Mouse (Mus musculus) frontal cortex, postnatal 10 days (tissue): ENCODE results near the gene Srebf2.
A peak's percentile ranks its signal among the peaks of the same experiment; 100 is the strongest.
"Not testable (repeated sequence)": the region's sequence is repeated elsewhere in the genome, so short reads cannot be mapped to it uniquely, and the experiment has no call there.

ENCODE experiments used
- DNase-seq, 2 experiments: peaks; one replicate each; pipeline ENCODE4 v3.0.0; 2022; ENCODE audit warnings: low spot score in 2 of 2, mixed read lengths in 1 of 2

Srebf2 gene

DNA sequence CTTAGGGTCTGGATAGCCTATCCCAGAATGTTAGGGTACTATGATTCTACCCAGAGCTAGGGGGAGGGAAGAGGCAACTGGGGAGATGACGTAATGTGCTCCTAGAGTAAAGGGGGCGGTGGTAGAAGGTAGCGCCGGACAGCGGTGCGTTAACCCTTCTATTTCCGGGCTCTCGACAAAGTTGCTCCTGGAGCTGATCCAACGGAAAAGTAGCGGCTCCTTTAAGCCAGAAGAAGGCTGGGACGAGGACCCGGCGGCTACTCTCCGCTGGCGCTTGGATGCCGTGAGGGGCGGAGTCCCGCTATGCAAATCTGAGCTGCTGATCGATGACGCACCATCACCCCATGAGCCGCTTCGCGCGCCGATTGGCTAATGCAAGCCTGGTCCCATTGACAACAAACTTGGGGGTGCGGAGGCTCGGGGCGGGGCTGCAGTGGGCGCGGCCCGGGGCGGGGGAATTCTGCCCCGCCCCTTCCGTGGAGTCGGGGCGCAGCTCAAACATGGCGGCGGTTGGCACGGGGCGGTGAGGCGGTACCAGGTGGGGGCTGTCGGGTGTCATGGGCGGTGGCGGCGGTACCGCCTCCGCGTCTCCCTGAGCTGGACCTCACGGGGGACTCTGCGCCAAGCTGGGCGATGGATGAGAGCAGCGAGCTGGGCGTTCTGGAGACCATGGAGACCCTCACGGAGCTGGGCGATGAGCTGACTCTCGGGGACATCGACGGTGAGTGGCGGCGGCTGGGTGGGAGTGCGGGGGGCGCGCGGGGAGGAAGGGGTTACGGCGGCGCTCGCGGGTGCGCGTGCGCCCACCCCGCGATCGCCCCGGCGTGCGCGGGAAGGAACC is at the start of gene Srebf2:
Gene Srebf2, plus strand, starts transcription at position 412 of the 841 bp plus-strand sequence.
- peak; percentile 99 for DNase-seq

- no peak for DNase-seq
These were observed 39.9 kb upstream of the Srebf2 start for GRCm38 (mm10) chr15:82106953-82107555.

- DNase-seq: no peak
These were observed 26.4 kb upstream of the Srebf2 start for GRCm38 (mm10) chr15:82120544-82120943.

DNA sequence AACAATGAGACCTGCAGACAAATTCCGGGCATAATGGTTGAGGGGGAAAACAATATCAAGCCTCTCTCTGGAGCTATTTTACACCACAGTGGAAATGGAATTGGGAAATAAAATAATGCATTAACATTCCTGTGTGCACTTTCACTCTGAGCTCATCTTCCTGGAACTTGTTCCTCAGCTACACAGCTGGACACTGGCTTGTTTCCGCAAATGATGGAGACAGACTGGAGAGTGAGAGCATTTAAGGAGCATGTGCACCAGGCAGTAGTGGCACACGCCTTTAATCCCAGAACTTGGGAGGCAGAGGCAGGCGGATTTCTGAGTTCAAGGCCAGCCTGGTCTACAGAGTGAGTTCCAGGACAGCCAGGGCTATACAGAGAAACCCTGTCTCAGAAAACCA is 20.3 kb upstream of the Srebf2 start:
- not testable (repeated sequence) for DNase-seq

GRCm38 (mm10) chr15:82127426-82128374 is 19.3 kb upstream of the Srebf2 start, which contains the start of gene Ccdc134:
Ccdc134 (plus strand) TSS chr15:82127922.
- peak; percentile 92 to 95 for DNase-seq

DNA sequence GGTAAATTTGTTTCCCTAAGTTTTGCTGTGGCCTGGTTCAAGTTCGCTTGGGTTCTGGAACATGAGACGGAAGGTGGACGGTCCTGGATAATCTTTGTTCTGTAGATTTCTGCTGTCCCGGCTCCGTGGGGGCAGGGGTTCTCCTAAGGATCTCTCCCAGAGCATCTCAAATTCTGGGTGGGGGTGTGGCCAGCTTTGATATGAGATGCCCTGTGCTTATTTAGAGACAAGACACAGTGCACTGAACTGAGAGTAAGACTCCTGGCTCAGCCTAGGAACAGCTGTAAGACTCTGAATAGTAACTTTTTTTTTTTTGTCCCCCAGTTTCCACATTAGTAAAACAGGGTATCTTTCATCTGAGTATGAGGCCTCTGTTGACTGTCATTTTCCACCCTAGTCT is 18.6 kb upstream of the Srebf2 start:
- DNase-seq: no peak

- DNase-seq: no peak
These were observed 16.4 kb upstream of the Srebf2 start for GRCm38 (mm10) chr15:82130599-82130998.

DNA sequence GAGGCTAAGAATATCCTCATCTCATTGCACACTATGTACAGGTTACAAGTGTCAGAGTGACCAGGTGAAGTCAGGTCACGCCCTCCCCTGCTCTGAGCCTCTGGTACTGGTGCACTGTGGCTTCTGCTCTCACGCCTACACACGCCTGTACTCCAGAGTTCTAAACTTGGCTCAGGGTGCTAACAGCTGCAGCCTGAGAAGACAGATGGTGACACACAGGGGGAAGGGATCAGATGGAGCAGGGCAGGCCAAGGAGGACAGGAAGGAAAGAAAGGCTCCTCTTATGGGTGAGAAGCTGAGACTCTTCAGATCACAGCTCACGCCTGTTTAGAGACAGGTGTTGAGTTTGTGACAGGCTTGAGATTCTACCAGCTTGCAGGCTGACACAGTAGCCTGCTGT is 11.6 kb upstream of the Srebf2 start:
- peak in 1 of 2 experiments; percentile 69 for DNase-seq

DNA sequence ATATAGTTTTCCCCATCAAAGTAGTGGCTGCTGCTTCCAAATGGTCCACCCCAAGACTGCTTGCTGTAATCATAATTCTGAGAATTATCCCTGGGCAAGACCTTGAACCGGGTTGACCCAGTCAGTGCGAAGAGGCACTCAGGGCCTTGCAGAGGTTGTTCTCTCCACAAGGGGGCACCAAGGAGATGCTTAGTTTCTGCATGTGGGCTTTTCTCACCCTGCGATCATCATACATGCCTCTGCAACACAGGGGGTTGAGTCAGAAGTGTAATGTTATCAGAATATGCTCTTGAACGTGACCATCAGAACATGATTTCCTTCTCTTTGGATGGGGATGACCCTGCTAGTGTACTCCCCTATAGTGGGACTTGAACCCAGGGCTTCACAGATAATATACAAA is 8.4 kb upstream of the Srebf2 start:
- DNase-seq: no peak

GRCm38 (mm10) chr15:82139196-82139595 is 7.8 kb upstream of the Srebf2 start:
- DNase-seq: no peak

- DNase-seq: no peak
These were observed 6.6 kb upstream of the Srebf2 start for GRCm38 (mm10) chr15:82140355-82140754.

DNA sequence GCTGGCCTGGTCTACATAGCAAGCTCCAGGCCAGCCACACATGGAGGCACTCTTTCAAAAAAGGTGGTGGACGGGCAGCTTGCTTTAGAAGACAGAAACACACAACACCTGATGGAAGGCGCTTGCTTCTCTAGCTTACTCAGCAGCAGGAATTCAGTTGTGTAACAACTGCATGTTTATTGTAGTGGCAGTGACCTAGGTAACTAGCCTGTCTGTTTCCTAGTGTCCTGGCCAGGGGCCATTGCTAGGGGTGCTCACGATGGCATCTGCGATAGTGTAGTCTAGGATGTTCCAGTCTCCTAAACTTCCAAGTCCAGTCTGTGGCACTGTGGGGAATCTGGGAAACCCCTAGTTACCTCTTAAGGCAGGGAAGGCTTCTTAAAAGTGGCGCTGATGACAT is 2.8 kb upstream of the Srebf2 start:
- DNase-seq: no peak

DNA sequence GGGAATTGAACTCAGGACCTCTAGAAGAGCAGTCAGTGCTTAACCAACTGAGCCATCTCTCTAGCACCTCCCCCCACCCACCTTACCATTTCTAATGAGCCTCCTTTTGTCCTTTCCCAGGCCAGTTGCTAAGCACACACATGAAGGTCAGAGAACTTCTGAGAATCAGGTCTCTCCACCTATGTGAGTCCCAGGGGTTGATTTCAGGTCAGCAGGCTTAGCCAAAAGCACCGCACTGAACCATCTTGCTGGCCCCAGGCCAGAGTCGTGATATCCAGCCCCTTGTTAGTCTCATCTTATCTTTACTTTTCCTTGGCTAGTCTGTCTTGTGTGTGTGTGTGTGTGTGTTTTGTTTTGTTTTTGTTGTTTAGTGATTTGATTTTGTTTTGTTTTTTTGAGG is 1.6 kb upstream of the Srebf2 start:
- no peak for DNase-seq

DNA sequence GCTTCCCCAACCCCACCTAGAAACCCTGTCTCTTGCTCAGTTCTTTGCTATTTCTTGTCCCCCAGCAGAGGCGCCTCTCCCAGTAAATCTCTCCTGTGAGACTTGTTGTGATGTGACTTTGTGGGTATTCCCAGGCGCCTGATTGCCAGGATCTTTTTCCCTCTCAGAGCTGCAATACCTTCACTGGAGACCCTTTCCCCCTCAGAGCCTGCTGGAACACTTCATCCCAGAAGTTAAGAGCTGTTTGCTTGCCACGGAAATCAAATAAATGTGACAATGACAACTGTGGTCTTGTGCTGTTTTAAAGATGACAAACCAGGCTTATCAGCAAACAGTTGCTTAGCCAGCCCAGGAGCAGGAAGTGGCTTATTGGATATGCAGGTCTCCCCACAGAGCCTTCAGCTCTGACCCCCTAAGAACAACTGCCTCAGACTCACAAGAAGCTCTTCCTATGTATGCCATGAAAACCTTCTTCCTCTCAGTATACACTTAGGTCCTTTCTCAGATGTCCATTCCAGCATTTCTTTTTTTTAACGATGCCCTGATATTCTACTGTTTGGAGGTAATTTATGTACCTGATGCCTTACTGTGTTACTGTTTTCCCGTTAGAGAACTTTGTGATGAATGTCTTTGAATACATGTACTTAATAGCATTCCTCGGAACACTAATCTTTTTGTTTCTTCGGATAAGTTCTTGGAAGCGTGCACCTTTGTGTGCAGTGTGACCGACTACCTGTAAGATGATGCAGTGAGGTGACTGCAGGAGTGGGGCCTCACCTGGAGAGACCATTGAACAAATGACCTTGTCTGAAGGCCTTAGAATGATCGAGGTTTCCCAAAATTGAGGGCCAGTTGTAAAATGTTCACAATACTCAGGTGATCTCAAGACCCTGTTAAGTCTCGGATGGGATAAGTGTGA is 871 bp upstream of the Srebf2 start:
- DNase-seq: no peak

DNA sequence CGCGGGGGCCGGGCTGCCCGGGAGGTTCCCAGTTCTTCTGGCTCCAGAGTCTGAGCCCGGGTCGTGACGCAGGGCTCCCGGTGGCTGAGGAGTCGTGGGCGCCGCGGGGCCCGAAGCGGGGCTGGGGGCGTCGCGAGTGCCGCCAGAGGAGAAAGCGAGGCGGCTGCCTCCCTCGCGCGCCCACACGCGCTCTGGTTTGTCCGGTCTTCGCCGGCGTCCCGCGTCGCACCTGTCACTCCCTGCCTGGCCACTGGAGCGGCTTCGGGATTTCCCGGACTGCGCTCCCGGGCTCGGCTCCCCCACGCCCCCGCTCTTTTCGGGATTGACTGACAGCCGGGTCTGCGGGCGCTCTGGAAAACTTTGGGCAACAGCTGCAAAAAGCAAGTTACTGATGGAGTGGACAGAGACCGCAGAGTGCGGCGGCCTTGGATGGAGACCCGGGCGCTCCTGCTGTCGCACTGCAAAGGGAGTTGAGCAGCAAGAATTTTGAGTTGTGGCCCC is 680 bp downstream of the Srebf2 start:
- peak; percentile 57 to 70 for DNase-seq

GRCm38 (mm10) chr15:82148510-82148911 is 1.5 kb downstream of the Srebf2 start:
- no peak for DNase-seq

GRCm38 (mm10) chr15:82150042-82150441 is 3.1 kb downstream of the Srebf2 start:
- DNase-seq: no peak

DNA sequence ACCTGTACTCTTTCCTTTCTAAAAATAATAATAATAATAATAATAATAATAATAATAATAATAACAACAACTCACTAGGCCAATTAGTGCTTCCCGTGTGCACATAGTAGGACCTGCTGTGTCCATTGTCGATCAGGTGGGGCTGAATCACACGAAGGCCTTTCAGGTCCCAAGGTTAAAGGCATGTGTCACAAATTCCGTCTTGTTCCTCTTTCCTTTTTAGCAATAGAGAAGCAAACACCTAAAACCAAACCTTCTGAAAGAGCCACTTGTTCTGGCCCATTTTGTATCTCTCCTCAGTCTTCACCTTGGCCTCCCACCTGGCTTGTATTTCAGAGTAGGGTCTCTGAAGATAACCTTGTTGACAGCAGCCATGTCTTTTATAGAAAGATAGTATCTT is 4.2 kb downstream of the Srebf2 start:
- DNase-seq: no peak

DNA sequence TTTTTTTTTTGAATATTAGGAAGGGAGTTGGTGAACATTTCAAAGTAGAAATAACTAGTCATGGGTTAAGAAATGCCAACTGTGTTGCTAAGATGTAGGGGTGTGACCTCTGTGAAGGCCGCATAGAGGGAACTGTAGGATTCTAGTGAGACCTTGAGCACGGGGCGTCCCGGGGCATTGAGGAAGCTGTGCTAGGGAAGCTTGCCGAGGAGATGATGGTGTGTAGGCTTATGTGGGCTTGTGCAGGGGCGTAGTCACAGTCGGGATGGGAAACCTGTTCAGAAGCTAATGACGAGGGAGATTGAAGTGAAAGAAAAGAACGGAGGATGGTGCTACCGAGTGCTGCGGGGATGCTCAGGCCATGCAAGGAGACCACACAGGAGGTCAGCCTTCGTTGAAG is 5.0 kb downstream of the Srebf2 start:
- no peak for DNase-seq

DNA sequence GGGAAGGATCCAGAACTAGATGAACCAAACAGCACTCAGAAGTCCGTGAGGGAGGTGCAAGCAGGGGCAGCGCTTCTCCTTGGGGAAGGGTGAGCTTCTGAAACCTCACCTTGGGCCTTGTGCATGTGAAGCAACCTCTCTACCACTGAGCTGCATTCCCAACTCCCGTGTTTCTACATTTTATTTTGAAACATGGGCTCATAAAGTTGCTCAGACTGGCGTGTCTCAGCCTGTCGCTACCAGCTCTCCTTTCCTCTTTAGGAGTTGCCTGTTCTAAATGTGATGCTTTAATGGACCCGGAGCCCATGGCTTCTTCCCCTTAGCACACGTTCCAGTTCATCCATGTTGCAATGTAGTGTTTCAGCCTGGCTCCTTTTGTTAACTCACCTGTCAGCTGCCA is 5.5 kb downstream of the Srebf2 start:
- no peak for DNase-seq

DNA sequence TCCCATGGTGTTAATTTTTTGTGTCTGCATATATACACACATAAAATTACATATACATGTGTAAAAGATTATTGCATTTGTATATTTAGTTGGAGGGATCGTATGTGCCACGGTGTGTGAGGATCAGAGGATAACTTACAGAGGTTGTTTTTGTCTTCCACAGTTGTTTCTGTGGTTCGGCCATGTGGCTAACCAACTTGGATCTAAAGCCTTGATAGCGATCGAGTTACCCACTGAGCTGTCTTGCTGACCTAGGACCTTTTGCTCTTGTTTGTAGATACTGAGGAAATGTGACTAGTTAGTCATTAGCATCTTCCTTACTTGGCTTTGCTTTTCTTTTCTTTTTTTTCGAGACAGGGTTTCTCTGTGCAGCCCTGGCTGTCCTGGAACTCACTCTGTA is 9.3 kb downstream of the Srebf2 start:
- DNase-seq: no peak
